Mouse (Mus musculus) cerebellum, adult 2 months (tissue): ENCODE measurements around the gene Plekhm3.

Experiments used
- CTCF ChIP-seq: fragments of 200-500 bp; IDR thresholded peaks from 2 replicates; pipeline ENCODE4 v1.5.1; 2011; ENCODE audit warnings: low read depth, mild to moderate bottlenecking, control low read depth, low read length, moderate library complexity, borderline replicate concordance; ENCODE audit not compliant: insufficient read depth
- POLR2A ChIP-seq: fragments of 200-500 bp; IDR thresholded peaks from 2 replicates; pipeline ENCODE4 v1.6.1; 2011; ENCODE audit warnings: low read length, control low read depth, borderline replicate concordance; ENCODE audit not compliant: insufficient read depth

DNA sequence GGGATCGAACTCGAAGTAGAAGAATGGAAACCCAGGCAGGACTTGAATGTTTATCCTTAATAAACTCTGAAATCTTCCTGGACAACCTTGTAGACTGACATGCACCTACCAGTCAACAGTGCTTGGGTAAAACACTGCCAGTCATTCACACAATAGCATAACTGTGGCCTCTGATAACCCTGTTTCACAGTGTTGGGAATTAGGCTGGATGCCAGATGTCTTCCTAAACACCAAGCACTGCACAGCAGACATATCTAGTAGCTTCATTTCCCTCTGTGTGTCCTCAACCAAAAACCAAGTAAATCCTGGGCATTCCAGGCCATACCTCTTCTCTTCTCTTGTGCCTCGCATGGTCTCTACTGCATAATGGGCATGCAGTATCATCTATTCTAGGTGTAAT lies 42.3 kb downstream of the Plekhm3 start:
- TF ChIP-seq CTCF: no peak
- no peak for TF ChIP-seq POLR2A
